Mouse (Mus musculus) brain, embryonic 14.5 days (tissue): ENCODE data around the gene Mecr.

Source experiments
- CTCF ChIP-seq: fragments of 200-500 bp; IDR thresholded peaks from 2 replicates; pipeline ENCODE4 v1.5.1; 2012; ENCODE audit warnings: inconsistent platforms, mild to moderate bottlenecking, moderate library complexity, borderline replicate concordance; ENCODE audit not compliant: insufficient read depth, insufficient read length; ENCODE audit errors: extremely low read depth
- POLR2A ChIP-seq: fragments of 200-500 bp; IDR thresholded peaks from 2 replicates; pipeline ENCODE4 v1.6.1; 2012; ENCODE audit warnings: mild to moderate bottlenecking, inconsistent platforms, borderline replicate concordance; ENCODE audit not compliant: poor library complexity, insufficient read depth, insufficient read length, severe bottlenecking; ENCODE audit errors: extremely low read depth

DNA sequence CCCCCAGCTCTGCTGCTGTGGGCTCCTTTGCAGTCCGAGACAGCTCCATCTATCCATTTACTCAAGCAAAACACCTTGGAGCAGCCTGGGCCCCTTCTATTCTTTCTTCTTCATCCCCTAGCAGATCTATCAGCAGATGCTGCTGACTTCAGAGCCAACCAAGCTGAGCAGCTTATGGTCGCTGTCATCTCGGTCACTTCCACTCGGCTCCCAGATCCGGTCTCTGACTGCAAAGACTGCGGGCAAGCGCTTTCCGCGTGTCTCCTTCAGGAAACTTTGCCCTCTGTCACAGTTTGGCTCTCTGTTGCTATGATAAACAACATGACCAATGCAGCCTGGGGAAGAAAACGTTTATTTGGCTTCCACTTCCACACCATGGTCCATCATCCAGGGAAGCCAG lies 28.4 kb upstream of the Mecr start:
- TF ChIP-seq POLR2A: no peak
- TF ChIP-seq CTCF: no peak
